9 mouse cellular contexts compared by ENCODE assay signal in genomic region chr9:116976575-116977408, GRCm38 (mm10).
DNase-seq lines count a peak whose midpoint lies in the region; ATAC-seq and TF ChIP-seq lines count a peak whose summit lies in the region.
"Had no signal": no experiment of that assay in that cellular context is flagged by ENCODE, and none has a peak within 500 bp of the region (broad histone marks: within the 10 kb centered on the region; RNA-seq: fewer than 3 reads in every experiment).

No protein-coding gene starts in this region.

- peak; percentile 24 for DNase-seq in kidney, adult 2 months
- no peak for DNase-seq in kidney, adult 8-10 months
- peak; percentile 64 for DNase-seq in R1 (ENCODE audit: low read depth, low spot score)
- DNase-seq in layer of hippocampus, postnatal 36 days: peak; percentile 64 to 71
- no peak for DNase-seq in urinary bladder, postnatal 4 days (ENCODE audit: low spot score in 2 of 2)

- H3K36me3 ChIP-seq in kidney, adult 2 months (ENCODE audit: control insufficient read depth, insufficient read depth, low read length): no peaks in the 10 kb centered on the region
- H3K36me3 ChIP-seq in E14TG2a.4 (ENCODE audit: insufficient read depth, low read length): no peaks in the 10 kb centered on the region
- H3K36me3 ChIP-seq: G1E; midbrain, embryonic 15.5 days had no signal

- TF ChIP-seq CTCF in kidney, adult 2 months (conservative IDR thresholded peaks at IDR 0.05; ENCODE audit: insufficient read depth, insufficient read length, low read depth, low read length): 0 out of 2 replicates have a peak, but pooled peaks have one; percentile 16
- peak; percentile 48 for TF ChIP-seq CTCF in E14TG2a.4 (conservative IDR thresholded peaks at IDR 0.05; ENCODE audit: low read length)

- TF ChIP-seq POLR2A in kidney, adult 2 months (IDR thresholded peaks at IDR 0.05; ENCODE audit: low read depth, low read length): no peak

- no peaks in the 10 kb centered on the region for H3K27me3 ChIP-seq in kidney, adult 2 months (replicated peaks; ENCODE audit: control insufficient read depth, insufficient read depth, low read length)
- H3K27me3 ChIP-seq in E14TG2a.4 (ENCODE audit: insufficient read depth, low read length): no peaks in the 10 kb centered on the region
- H3K27me3 ChIP-seq: midbrain, embryonic 15.5 days had no signal

- peak overlapping the region; percentile 35; the same call in 1 of the 2 replicates for H3K27ac ChIP-seq in kidney, adult 2 months (ENCODE audit: insufficient read depth, low read depth, low read length)
- H3K27ac ChIP-seq: midbrain, embryonic 15.5 days had no signal

- 76% methylated on average over 21 of the region's 21 CpGs for WGBS in kidney, adult 2 months

- no peak for ATAC-seq in granulocyte monocyte progenitor cell, adult 5-6 weeks (replicated peaks; ENCODE audit: poor library complexity, severe bottlenecking)
- ATAC-seq: midbrain, embryonic 15.5 days had no signal

- no peak overlapping the region for H3K4me3 ChIP-seq in kidney, adult 2 months (ENCODE audit: insufficient read depth, low read depth, low read length)
- H3K4me3 ChIP-seq in E14TG2a.4 (replicated peaks; ENCODE audit: low read length): no peak overlapping the region
- H3K4me3 ChIP-seq: midbrain, embryonic 15.5 days had no signal

- H3K4me1 ChIP-seq in kidney, adult 2 months (ENCODE audit: control insufficient read depth, insufficient read depth, low read length): no peaks in the 10 kb centered on the region
- H3K4me1 ChIP-seq in E14TG2a.4 (replicated peaks; ENCODE audit: low read depth, low read length): no peaks in the 10 kb centered on the region

- no peaks in the 10 kb centered on the region for H3K9me3 ChIP-seq in E14TG2a.4 (ENCODE audit: low read length)
- H3K9me3 ChIP-seq: midbrain, embryonic 15.5 days had no signal

Comparison
In these comparisons a context has a peak if more than half of its experiments do, and no peak if none do; other contexts are left out.
1. DNase-seq: peak in kidney, adult 2 months (single experiment), R1 (single experiment) and layer of hippocampus, postnatal 36 days (2 of 2); none in kidney, adult 8-10 months (0 of 2) and urinary bladder, postnatal 4 days (0 of 2).